Mouse (Mus musculus): ENCODE data around the gene Ern1.

Gene Ern1

DNA sequence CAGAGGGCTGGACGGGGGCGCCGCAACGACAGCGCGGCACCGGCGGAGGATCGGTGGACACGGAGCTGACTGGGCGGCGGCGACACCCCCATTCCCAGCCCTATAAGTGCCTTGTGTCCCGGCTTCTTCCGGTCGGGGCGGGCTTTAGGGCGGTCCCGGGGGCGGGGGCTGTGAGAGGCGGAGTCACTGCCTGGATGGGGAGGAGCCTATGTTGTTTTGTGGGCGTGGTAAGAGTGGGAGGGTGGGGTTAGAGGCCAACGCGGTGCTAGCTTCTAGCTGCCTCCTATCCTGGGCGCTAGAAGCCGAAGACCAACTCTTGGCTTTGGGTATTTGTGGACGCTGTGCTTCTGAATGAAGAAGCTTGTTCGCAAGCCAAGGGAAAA lies at the start of gene Ern1:
Ern1 (minus strand) TSS at position 120 of the 383 bp plus-strand sequence.
- peak; percentile 96 for DNase-seq (ENCODE audit: low spot score)

DNA sequence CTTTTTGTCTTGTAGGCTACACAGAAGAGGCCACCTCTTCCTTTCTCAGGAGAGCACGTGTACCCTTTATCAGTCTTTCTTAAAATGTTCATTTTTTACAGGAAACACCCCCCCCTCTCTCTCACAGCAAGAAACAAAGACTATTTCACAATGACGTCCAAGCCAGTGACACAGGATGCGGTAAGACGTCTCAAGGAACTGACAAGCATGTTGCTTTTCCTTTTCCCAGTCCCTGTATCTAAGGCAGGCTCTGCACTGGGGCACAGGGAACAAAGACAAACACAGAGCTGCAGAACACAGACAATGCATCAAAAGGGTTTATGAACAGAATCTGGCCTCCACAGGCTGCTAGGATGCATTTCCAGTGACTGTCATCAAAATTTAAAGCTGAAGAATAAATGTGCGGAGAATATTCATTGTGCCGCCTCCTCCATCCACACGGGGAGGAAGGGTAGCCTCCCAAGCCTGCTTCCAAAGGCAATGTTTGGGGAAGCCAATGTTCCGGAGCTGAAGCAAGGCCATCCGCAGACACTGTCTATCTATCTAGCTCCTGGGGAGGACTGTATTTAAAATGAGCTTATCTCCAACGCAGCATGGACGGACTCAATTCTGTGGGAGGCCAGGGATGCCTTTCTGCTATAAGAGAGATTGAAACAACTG lies 48.7 kb upstream of the Ern1 start:
- no peak for DNase-seq (ENCODE audit: low spot score)

DNA sequence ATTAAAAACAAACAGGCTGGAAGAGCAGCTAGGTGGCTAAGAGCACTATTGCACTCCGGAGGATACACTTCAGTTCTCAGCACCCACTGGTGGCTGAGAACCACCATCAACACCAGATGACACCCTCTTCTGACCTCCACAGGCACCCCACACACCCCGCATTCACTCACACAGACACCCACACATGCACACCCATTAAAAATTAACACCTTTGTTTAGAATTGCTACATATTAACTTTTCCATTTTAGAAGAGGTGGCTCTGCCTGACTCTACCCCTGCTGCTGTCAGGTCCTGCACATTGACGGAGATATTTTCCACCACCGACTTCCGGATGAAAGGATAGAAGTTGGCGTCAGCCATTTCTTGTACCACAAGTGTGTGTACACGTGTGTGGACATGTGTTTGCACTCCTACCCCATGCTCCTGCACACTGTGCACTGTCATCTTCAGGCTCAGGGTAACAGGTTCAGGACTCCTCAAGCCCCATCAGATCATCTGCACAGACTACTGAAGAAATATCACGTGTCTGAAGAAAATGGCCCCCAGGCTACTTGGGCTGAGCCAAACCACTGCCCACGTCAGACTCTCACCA lies 48.1 kb upstream of the Ern1 start:
- DNase-seq (ENCODE audit: low spot score) = no peak

DNA sequence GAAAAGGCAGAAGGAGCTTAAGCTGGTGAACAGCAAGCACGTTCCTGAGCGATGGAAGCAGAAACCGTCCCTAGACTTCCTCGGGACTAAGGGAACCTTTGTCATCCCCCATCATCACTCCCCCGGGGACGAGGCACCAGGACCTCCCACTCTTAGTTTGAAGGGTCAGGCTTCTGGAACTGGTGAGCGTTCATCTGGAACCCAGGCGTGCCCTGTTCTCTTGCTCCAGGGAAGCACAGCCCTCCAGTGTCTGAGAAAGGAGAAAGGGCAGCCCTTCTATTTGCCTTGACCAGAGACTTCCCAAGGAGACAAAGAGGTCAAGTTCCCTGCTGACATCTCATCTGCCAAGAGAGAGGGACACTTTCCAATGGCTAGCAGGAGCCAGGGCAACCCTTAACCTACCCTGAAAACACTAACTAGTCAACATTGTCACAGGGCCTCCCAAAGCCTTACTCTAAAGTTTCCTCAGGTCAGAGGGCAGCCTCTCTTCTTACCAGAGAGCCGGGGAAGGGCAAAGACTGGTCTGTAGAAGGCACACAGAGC lies 44.7 kb upstream of the Ern1 start:
- no peak for DNase-seq (ENCODE audit: low spot score)

DNA sequence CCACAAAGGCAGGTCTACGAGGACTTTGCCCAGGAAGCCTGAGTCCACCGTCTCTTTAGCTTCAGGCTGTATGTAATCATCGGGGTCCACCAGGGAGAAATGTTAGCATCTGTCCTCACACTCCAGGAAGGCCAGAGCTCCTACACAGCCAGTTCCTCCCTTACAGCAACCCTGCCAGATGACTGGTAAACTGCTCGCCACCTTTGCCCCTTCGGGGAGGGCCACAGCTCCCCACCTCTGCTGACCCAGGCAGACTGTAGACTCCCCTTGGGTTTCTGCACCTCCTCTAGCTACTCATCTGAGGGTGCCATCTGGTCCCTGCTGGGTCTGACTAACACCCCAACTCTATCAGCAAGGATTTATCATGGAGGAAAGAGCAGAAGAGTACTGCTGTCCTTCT lies 42.1 kb upstream of the Ern1 start:
- no peak for DNase-seq (ENCODE audit: low spot score)

DNA sequence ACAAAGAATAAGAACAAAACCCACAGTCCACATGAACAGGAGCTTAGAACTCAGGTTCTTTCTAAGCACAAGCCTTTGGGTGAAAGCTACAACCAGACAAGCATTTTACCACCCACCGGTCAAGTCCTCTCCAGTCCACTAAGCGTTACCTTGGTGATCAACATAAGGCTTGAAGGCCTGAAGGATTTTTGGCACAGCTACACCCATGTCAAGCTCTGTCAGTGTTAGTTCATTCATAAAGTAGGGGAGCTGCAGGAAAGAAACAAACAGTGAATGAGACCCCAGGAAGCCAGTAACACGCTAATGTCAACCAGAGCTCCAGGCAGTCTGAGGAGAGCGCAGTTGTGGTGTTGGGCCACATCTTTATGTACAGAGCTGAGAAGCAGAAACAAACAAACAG lies 41.5 kb upstream of the Ern1 start:
- DNase-seq (ENCODE audit: low spot score) = no peak

DNA sequence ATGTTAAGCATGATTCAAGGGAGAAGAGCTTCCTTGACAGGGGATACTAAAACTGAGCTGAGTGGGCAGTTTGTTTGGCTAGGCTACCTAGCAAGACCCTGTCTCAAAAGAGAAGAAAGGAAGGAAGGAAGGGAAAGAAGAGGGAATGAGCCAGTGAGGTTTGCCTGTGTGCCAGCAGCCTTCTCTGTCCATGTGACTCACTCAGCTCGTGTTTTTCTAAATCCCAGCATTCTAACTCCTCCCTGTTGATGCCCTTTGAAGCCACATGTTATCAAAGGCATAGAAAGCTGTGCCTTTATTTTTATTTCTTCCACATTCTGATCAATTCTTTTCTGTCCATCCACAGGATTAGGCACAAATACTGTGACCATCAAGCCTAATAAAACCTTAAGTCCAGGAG lies 40.3 kb upstream of the Ern1 start:
- no peak for DNase-seq (ENCODE audit: low spot score)

DNA sequence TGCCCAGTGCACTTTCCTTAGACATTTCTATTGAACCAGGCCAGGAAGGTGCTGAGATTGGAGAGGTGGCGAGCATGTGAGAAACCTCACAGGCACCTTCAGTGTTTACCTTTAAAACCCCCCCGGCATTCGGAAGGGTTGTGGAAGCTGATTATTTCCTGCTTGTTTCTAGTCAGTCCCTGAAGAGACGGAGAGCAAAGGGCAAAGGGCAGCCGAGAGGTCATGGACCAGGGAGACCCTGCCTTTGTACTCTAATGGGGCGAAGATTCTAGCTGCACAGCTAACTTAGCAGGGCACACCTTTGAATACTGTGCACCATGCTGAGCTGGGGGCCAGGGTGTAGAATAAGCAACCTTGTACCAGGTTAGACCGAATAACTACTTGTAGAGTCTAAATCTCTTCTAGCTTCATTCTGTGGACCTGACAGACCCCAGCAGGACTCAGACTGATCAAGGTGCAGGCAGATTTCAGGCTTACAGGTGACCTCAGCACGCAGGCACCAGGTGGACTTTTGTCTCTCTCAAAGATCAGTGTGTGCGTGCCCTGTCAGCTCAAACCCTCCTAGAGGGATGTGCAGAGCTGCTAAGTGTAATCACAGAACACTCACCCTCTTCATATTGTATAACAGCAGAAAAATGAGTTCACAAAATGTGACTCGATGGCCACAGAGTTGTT lies 39.6 kb upstream of the Ern1 start:
- DNase-seq (ENCODE audit: low spot score) = no peak

DNA sequence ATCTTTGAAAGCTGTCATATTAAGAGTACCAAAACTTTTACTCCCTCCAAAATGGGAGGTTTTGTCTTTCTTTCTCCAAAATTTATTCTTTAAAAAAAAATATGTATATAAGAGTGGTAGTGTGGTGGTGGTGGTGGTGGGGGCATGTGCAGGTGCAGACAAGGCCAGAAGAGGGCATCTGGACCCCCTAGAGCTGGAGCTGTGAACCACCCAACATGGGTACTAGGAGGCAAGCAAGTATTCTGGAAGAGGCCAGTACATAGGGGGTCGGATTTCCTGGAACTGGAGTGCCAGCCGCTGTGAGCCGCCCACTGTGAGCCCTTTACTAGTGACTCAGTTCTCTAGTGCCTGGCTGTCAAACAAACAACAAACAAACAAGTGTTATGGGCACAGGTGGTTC lies 34.9 kb upstream of the Ern1 start:
- no peak for DNase-seq (ENCODE audit: low spot score)

DNA sequence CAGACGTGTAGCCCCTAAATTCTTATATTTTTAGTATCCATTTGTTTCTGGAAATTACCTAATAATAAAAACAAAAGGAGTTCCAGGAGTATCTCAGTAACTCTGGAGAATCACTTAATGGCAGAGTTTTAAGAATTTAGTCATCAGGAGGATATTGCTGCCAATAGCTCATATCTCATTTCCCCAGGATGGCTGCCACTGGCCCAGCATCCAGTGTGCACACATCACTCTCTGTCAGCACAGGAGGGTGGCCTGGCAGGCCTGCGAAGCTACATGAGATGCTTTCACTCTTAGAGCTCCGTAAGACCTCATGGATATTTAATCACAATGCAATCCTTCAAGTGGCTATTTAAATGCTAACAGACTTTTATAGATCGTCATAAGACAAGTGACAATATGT lies 34.0 kb upstream of the Ern1 start:
- no peak for DNase-seq (ENCODE audit: low spot score)

DNA sequence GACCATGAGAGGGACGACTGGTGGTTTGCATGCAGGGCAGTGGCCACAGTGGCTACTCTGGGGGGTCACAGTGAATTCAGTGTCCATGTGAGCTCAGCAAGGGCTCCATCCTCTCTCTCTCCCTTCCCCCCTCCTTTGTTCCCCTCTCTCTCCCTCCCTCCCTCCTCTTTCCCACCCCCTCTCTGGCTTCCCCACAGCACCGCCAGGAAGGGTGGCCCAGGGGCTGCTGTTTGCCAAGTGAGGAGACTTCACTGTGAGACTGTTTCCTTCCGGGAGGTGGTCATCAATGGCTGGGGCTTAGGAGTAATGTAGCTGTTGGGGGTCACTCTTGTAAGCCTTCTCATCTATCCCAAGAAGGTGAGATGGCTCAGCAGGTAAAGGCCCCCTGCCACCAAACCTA lies 32.8 kb upstream of the Ern1 start:
- DNase-seq (ENCODE audit: low spot score) = no peak

DNA sequence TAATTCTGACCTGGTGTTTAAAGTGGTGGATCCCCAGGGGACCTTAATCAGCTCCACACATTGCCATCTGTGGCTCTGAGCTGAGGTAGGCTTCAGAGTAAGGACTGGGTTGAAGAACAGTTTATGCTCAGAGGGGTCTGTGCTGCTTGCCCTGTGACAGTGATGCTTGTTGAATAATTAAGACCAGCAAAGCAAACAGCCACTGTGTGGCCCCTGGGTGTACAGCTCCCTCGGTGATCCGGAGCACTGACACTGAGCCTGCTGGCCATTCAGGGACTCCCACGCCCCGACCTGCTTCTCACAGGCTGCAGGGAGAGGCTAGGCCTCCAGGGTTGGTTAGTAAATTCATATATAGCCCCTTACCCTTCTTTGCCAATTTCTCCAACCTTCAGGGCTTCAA lies 31.9 kb upstream of the Ern1 start:
- no peak for DNase-seq (ENCODE audit: low spot score)

DNA sequence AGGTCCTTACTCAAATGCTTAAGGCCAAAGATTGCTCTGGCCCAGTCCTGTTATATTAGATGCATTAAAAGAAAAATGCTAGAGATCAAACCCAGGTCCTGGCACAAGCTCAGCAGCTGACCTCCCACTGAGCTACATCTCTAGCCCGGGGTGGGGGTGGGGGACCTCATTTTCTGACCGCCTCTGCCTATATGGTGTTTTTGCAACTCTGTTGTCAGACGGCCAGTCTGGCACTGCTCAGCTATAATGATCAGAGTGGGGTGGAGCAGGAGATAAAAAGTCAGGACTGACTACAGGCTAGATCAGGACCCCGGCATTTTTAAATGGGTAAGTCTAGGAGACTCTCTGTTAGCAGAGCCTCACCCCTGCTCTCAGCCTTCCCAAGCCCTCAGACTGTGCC lies 30.7 kb upstream of the Ern1 start:
- no peak for DNase-seq (ENCODE audit: low spot score)

DNA sequence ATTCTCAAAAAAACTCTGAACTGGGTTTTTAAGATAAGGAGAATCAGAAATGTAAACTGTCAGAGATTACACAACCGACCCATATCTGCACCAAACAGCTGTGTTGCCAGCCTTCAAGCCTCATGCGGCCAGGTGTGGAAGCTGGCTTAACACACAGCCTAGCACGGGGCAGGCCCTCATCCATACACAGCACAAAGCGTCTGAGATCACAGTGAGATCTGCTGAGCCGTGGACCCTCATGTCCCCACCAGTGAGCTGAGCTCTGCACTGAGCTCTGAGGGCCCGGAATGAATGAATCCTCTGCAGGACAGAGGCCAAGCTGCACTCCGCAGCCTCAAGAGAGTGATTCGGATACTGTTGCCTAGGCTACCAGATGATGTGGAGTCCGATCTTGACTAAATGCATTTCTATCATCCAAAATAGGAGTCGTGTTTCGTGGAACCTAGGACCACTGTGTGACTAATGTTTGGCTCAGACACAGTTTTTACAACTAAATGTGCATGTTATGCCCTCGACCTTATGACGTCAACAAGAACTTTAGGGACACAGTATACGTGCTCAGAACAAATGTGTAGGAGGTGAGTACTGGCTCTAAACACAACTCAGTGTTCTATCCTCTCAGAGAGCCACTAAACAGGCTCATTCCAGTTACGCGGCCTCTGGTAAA lies 27.6 kb upstream of the Ern1 start:
- no peak for DNase-seq (ENCODE audit: low spot score)

DNA sequence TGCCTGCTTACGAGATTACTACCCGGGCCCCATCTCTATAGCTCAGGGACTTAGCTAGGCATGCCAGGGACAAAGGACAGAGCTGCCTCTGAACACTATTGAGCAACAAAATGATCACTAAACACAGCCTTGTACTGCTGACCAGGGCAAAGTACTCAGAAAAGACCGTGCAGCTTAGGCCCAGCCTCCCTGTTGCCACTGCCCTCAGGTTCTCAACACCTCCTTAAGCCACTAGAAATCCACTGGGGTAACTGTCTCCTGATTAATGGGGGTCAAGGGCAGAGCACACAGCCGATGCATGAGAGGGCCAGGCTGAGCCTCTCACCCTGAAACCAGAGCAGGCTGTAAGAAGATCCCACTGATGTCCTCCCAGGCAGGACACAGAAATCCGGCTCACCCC lies 26.8 kb upstream of the Ern1 start:
- no peak for DNase-seq (ENCODE audit: low spot score)

DNA sequence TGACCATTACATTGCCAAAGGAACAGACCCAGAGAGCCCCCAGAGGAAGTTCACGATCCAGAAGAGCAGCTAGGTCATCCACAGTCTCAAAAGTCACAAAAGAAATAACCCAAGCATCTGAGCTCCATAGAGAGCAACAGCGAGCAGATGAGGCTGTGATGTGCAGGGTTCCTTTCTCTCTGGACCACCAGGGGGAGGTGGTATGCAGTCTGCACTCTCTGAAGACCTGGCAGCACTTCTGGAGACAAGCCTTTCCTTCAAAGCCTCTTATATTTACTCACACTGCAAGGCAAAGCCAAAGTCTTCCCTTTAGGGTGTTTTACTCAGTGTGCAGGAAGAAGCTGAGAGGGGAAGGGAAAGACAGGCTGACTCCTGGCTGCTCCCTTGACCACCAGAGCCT lies 25.5 kb upstream of the Ern1 start:
- peak; percentile 61 for DNase-seq (ENCODE audit: low spot score)

DNA sequence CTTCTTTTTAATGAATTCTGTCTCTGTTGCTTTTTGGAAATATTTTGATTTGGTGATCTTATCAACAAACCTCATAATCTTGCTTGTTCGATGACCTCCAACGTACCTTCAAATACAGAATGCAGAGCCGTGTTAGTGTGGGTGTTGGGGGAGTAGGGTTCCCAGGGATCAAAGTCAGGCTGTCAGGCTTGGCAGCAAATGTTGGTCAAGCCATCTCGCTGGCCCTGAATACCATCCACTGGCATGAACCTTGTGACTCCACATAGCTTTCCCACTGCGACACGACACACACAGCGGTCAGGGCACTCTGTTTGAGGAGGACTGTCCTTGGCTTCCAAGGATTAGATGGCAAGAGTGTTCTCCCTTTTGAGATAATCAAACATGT lies 24.3 kb upstream of the Ern1 start:
- DNase-seq (ENCODE audit: low spot score) = no peak

DNA sequence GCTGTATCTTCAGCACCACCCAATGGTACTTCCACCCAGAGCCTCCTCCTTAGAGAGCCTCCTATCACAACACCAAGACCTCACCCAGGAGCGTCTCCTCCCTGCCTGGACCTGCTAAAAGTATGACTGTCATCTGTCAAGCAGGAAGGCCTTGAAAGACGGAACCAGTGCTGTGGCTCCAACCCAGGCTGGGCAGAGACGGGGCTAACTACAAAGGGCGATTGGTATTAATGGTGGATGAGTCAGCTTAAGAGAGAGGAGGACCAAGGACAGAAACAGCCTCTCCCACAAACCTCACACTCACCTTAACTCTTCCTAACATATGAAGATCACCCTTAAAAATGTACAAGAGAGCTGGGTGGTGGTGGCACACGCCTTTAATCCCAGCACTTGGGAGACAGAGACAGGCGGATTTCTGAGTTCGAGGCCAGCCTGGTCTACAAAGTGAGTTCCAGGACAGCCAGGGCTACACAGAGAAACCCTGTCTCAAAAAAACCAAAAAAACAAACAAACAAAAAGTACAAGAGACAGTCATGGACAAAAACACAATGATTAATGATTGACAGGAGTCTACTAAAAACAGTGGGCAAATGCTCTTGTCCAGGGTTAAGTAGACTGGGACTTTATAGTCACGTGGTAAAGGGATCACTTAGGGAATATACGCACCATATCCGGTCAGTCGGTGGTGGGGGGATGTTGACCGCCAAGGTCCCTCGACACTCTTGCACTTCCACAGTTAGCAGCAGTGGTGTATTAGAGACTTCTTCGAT lies 23.8 kb upstream of the Ern1 start:
- no peak for DNase-seq (ENCODE audit: low spot score)

DNA sequence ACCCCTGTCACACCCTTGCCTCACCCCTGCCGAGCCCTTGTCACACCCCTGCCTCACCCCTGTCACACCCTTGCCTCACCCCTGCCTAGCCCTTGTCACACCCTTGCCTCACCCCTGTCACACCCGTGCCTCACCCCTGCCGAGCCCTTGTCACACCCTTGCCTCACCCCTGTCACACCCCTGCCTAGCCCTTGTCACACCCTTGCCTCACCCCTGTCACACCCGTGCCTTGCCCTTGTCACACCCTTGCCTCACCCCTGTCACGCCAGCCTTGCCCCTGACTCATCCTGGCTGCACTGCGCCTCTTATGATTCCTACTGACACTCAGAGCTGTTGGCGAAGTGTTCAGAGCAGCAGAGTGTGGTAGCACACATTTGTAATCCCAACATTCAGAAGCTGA lies 20.0 kb upstream of the Ern1 start:
- no peak for DNase-seq (ENCODE audit: low spot score)

DNA sequence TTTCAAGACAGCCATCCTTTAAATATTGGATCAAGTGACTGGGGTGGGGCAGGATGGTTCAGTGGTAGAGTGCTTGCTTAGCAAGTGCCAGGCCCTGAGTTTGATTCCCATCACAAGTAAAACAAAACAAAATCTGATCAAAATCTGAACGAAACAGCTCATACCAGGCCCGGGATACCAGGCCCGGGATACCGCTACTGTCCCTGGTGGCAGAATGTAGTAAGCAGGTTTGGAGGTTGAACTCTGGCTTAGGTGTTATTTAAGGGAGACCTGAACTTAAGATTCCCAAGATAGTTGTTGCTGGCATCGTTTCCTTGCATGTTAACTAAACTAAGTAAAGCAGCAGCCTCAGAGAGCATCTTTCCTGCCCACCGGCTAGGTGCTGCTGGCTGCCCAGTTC lies 18.6 kb upstream of the Ern1 start:
- DNase-seq (ENCODE audit: low spot score) = no peak

DNA sequence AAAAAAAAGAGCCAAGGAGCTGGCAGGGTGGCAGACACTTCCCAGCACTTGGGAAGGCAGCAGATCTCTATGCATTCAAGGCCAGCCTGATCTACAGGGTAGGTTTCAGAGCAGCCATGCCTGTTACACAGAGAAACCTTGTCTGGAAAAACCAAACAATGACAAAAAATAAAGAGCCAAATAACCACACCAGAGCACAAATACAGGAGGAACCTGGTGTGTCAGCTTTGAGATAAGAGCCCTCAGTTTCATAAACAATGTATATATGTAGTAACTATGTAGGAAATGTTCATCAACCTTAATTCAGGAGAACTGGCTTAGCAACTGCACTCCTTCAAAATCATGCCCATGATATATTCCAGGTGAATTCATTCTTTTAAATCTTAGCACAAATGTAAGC lies 16.5 kb upstream of the Ern1 start:
- DNase-seq (ENCODE audit: low spot score) = no peak

DNA sequence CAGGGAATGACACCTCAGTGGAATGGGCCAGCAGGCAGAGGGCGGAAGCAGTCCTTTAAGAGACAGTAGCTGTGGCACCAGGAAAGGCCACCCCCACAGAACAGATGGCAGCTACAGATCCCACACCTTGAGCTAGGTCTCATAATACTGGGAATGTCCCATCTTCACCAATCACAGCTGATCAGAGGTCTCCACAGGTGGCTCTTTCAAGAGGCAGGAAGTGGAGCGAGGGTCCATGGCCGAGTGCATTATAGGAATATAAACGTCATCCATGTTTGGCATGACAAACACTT lies 15.7 kb upstream of the Ern1 start:
- DNase-seq (ENCODE audit: low spot score) = no peak
